Mouse (Mus musculus): ENCODE data around the gene Gm20696.

DNA sequence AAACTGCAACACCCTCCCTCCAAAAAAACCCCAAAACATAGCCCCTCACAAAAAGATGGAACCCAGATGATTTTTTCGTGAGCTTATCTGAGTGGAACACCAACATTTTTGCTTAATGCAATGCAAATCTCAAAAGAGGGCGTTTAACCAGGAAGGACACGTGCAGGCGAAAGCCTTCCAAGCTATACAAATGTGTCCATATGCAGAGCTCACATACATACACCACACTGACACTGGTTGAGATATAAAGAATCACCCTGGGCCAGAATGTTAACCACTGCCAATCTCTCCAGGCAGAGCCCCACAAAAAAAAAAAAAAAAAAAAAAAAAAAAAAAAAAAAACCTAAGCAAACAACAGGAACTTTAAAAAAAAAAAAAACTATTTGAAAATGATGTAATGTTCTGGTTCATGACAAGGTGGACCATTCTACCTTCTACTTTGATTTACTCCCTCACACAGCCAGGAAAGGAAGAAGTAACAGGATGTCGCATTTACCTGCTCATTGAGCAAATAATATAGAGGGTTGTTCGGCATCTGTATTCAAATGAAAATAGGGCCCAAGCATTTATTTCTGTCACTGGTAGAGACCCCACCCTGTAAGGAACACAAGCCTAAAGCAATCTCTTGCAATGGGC lies 262.7 kb downstream of the Gm20696 start:
- no peak for TF ChIP-seq TAL1 (conservative IDR thresholded peaks at IDR 0.05; ENCODE audit: low read depth, low read length)
- TF ChIP-seq GATA1 (IDR thresholded peaks at IDR 0.05; ENCODE audit: borderline replicate concordance, low read length), result no peak
- TF ChIP-seq CTCF (IDR thresholded peaks at IDR 0.05; ENCODE audit: low read depth, low read length), result no peak

Measured in G1E (cell line).